Mouse (Mus musculus) right cerebral cortex, adult 2 months (tissue): ENCODE results near the gene Zfp428.

Source experiments
- DNase-seq, 2 experiments: peaks; one replicate each; pipeline ENCODE4 v3.0.0; 2021 to 2022; ENCODE audit warnings: low spot score in 2 of 2

Zfp428 gene

DNA sequence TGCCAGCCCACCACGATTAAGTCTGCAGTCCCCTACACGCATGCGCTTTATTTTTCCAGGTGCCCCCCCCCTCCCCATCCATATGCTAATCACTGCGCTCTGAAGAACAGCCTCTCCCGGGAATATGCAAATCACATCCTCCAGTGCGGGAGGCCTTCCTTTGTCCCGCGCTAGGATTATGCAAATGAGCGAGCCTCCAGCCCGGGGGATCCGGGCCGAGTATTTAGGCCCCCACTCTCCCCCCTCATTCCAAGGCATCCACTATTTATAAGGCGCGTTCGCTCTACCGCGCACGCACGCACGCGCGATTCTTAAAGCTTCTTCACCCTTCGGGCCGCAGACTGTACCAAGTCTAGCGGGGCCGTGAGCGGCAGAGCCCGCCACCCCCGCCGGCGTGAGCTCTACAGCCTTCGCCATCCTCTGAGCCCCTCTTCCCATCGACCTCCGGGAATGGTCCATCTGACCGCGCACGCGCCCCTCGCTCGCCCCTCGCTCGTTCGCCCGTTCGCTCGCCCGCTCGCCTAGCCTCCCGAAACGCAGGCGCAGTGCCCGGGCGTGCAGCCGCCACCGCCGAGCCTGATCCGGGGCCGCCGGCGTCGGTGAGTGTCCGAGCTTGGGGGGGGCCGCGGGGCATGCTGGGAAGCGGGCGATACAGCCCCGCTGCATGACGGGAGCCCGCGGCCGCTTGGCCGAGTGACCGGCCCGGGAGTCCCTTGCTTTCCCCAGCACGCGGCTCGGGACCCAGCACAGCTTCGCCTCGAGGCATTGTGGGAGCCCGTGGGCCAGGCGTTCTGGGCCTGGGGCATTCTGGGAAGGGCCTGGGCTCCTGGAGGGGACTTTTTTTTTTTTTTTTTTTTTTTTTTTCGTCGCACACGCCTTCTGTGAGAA, at the start of gene Zfp428:
TSS of gene Zfp428 (plus strand) at position 169 of the 888 bp plus-strand sequence.
- peak; percentile 78 to 83 for DNase-seq

DNA sequence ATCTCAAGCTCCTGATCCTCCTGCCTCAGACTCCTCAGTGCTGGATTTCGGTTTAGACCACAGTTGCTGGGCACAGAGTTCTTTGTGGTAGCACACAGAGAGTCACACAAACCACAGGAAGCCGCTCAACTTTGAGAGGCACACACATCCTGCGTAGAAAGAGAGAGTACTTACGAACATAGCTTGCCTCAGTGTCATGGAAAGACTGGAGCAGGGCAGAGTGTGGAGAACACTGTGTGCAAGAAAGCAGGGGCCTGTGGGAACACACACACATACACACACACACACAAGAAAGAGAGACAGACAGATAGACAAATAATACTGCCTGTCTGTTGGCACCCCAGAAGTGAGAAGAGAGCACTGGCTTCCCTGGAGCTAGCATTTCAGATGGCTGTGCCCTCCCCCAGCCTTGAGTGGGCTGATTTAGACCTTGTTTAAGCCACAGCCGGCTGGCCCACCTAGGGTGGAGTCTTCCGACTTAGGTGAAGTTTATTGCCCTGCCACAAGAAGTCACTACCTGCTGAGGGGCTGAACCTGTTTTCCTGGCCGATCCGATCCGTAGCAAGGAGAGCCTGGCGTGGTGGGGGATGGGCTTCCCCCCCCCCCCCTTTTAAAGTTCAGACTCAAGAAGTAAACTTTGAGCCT, 49.0 kb upstream of the Zfp428 start:
- no peak for DNase-seq

DNA sequence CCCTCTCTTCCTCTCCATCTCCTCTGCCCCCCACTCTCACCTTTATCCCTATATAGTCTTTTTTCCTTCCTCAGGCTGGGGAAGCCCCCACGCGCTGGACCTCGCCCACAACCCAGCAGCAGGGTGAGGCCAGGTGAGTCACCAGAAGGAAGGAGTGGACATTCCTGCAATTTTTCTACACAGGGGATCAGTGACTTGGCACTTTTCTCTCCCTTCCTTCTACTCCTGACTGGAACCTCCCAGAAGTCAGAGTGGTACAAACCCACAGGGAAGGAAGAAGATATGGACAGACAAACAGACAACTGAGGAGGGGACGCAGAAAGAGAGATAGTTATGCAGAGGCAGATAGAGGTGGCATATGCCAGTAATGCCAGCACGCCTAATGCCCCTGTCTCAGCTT, 47.4 kb upstream of the Zfp428 start:
- no peak for DNase-seq

DNA sequence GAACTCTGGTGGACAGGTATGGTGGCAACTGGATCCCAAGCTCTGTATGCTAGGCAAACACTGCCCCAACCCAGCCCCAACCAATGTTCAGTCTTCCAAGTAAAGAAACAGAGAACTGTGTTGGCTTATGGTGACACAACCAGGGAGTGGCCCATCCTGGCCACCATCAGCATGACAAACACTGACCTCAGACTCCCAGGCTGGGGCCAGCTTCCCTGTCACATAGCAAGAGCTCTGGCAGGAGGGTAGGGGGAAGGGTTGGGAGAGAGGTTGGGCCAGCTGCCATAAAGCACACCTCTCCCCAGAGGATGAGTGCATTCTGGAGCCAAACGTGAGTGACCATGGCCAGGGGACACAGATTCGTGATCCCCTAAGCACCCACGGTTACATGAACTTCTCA, 47.0 kb upstream of the Zfp428 start:
- DNase-seq = no peak

DNA sequence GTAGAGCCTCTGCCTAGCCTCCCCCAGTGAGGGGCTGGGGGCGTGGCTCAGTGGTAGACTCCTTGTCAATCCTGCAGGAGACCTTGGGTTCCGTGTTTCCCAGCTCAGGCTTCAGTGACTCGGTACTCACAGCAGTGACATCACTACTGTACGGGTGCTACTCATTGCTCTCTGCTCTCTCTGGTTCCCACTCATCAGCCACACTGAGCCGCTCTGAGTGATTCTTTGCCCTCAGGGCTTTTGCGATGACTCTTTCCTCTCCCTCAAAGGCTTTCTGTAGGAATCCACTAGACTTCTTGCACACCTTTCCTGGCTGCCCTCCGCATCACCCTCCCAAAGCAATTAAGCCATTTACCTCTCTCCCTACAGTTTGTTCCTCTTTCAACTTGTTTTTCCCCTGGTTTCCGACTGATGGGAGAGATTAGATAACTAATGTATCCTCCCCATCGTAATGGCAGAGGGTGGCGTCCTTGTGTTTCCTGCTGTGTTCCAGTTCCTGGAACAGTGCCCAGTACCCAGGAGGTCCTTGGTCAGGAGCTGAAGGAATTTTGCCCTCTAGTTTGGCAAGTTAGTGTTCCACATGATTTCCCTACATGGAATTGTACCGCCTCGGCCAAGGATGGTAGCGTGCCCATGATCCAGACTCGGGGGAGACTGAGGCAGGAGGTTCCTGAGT, 45.3 kb upstream of the Zfp428 start:
- DNase-seq = no peak

DNA sequence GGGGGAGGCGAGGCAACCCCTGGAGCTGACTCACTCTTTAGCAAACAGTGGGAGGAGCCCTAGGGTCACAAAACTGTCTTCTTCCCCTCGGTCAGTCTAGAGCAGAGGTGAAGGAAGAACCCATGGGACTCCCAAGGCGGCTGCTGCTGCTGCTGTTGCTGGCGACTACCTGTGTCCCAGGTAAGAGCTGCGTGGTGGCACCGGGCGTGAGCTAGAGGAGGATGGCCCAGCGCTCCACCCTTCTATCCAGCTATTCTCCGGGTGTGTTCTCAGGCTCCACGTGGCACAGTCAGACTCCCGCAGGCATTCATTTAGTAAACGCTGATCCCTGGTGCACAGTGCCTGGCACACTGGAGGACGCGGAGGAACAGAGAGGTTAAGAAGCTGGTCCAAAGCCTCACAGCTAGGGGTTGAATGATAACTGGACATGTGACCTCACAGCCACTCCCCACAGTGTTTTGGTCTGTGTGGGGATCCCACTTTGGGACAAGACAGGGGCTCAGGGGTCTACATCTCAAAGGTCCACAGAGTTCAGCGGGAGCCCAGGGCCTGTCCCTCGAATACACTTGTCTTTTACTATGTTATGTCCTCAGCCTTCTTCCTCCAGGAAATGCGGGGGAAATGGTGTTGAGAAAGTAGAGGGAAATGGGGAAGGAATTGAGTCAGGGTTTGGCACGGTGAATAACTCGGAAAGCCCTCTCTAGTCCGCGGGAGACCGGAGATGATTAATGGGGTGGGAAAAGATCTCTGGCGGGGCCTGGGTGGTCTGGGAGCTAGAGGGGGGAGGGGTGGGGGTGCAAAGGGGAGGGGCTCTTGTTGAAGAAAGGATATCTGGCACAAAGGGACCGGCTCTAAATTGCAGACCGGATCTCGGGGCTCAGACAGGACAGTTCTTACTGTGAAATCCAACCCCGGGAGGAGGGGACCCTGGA, 44.2 kb upstream of the Zfp428 start, which contains the start of gene Plaur:
TSS of gene Plaur (plus strand) at position 97 of the 932 bp plus-strand sequence.
- no peak for DNase-seq

DNA sequence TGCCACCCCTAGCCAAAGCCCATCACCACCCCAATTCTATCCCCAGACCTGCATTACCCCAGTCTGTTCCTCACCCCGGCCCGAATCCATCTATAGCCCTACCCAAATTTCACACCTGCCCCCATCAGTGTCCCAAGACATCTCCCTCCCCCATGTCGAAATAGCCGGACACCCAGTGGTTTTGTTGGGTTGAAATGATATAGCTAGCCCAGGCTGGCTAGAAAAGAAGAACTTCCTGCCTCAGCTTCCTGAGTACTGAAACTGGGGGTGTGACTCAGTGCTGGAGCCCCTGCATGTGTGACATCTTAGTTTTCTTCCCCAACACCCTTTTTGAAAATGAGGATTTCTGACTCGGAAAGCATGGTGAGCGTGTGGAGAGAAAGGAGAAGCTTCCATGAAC, 40.0 kb upstream of the Zfp428 start:
- DNase-seq = no peak

DNA sequence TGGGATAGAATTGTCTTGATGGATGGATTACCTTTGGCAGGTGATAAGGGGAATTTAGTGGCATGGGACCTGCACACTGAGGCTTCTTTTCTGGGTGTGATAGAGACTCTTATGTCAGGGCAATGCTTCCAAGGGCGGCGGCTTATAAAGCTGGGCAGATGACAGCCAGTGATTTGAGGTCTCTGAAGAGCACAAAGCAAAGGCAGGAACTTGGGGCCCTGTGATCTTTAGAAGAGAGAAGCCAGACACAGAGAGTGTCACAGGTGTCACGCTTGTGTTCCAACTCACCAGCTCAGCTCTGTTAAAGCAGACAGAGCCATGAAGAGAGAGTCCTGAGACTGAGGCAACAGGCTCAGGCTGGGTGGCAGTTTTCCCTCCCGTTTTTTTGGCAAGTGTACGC, 38.9 kb upstream of the Zfp428 start:
- no peak for DNase-seq

DNA sequence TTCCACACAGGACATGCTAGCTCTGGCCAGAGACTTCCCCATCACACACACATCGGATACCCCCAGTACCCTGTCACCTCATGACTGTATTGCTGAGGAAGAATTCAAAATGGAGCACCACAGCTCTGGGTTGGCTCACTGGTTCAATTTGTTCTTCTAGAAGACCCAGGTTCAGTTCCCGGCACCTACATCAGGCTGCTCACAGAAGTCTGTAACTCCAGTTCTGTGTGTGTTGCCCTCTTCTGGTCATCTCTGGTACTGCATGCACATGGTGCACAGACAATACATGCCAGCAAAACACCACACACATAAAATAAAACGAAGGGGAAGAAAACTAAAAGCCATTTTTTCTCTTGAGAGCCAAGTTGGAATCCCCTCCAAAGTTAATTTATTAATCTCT, 37.7 kb upstream of the Zfp428 start:
- DNase-seq = no peak

DNA sequence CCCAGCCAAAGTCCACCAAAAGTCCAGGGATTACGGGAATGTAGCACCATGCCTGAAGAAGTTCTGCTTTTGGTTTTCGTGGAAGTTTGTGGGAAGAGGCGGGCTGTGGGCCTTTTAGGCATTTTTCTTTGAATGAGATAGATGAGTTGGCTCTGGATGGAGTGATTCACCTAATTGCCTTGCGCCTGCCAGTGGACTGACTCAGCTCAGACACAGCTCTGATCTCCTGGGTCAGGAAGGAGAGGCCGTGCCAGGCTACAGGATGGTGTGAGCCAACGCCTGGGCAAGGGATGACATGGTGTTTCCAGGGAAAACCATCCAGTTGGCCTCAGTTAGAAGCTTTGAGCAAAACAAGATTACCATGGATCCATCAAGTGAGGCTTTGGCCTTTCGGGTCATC, 36.5 kb upstream of the Zfp428 start:
- DNase-seq = no peak

DNA sequence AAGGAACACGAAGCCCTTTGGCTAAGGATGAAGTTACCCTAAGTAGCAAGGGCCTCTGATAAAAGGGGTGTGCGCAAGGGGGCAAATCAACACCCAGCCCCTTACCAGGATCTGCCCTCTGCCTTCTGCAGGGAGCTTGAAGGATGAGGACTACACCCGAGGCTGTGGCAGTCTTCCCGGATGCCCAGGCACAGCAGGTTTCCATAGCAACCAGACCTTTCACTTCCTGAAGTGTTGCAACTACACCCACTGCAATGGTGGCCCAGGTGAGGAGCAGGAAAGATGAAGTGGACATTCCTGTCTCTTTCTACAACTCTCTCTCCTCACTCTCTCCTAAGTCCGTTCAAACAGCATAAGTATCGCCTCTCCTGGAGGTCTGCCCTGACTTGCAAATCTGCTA, 34.4 kb upstream of the Zfp428 start:
- DNase-seq = no peak

DNA sequence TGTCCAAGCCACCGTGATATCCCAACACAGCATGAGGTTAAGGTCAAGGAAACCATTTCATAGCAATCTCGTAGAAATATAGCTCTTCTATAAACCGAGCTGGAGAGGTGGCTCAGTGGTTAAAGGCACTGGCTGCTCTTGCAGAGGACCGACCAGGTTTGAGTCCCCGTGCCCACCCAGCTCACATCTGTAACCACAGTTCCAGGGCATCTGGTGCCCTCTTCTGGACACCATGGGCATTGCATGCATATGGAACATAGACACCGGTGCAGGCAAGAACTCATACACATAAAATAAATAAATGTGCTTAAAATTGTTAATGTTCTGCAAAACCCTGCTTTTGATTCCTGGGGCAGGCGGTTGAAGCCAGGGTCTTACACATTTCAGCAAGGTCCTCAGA, 33.9 kb upstream of the Zfp428 start:
- no peak for DNase-seq

DNA sequence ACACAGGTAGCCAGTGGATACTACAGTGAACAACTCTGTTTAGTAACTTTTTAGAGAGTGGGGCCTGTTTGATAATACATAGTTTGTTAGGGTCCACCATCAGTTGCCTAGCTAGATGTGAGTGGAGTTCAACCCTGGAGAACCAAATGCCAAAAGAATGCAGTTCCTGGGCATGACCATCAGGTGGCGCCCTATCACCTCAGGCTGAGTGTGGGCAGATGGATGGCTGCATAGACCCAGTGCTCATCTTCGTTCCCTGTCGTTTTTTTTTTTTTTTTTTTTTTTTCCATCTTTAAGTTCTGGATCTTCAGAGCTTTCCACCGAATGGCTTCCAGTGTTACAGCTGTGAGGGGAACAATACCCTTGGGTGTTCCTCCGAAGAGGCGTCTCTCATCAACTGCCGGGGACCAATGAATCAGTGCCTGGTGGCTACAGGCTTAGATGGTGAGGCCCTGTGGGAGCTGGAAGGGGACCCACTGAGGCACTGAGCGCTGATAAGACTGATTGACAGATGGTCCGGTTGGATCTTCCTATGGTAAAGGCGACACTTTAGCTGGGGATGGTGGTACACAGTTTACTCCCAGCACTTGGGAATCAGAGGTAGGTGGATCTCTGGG, 32.8 kb upstream of the Zfp428 start:
- peak in 1 of 2 experiments; percentile 76 for DNase-seq

DNA sequence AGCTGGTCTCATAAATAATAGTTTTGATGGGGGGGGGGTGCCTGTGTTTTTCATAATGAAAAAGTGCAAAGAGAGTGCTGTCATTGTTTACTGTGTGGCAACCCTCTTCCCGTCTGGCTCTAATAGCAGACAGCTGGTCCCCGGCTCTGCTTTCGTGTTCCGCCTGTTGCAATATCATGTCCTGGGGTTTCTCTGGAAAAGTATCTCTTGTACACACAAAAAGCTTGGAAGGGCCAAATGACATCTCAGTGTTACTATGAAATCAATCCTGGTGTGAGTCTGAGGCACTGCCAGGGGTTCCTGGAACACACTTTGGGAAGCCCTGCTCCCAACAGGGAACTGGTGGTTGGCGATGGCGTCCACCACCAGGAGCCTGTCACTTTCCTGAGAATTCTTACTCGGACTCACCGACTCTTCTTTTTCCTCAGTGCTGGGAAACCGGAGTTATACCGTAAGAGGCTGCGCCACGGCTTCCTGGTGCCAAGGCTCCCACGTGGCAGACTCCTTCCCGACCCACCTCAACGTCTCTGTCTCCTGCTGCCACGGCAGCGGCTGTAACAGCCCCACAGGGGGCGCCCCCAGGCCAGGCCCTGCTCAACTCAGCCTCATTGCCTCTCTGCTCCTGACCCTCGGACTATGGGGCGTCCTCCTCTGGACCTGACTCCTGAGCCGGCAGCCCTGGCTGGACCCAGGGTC, 31.8 kb upstream of the Zfp428 start:
- no peak for DNase-seq

DNA sequence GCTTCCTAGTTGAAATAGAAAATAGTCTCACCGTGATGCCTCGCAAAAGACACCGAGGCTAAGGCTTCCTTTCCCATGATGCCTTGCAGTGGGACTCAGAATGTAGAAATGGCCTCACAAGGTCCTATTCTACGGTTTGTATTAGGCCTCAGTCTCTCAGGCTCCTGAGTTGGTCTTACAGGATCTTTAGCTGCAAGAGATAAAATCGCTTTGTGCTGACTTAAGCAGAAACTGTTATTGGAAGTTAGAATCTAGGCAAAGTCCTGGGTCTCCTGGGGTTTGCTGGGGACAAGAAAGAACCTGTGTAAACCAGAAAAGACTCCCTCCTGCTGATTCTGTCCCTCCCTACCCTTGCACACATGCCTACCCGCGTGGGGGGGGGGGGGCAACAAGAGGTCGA, 30.5 kb upstream of the Zfp428 start:
- DNase-seq = no peak

DNA sequence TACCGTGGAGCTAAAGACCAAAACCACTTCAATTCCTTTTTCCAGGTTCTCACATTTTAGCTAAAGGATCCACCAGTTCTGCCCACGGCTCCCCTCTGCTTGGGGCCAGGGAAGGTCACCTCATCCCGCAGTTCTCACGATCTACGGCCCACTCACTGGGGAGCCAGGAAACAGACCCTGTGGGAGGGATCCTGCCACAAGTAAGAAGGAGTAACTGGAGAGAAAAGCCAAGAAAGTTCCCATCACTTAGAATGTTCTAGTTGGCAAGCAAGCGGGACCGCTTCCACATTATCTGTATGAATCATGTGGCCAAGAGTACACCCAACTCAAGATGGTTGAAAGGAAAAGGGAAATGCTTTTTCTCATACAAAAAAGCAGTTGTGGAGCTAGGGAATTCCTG, 29.9 kb upstream of the Zfp428 start:
- no peak for DNase-seq

DNA sequence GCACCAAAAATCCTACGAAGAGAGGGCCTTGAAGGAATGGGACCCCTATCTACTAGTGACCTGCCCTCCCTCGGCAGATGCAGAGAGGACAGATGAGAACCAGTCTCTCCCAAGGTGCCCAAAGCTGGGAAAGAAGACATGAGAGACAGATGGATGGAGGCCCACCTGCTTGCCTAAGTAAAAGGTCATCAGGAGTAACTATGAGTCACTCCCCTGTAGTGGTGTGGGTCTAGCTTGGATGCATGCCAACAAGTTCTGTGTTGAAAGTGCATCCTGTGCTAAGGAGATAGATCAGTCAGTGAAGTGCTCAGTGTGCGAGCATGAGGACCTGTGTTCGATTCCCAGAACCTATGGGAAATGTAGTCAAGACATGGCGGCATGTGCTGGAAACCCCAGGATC, 27.9 kb upstream of the Zfp428 start:
- no peak for DNase-seq

DNA sequence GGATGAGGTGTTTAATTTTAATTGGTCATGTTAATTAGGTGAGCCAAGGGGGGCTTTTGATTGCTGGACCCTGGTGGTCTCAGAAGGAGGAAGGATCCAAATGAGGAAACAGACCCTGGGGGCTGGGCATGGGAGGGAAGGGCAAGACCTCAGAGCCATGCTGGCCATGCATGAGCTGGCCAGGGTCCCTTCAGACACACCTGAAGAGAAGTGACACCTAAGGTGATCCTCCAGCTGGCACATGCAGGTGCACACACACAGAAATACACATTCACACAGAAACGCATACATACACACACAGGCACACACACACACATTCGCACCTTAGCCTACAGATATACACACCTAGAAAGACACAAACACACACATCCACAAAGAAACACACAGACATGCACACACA, 27.1 kb upstream of the Zfp428 start:
- no peak for DNase-seq

DNA sequence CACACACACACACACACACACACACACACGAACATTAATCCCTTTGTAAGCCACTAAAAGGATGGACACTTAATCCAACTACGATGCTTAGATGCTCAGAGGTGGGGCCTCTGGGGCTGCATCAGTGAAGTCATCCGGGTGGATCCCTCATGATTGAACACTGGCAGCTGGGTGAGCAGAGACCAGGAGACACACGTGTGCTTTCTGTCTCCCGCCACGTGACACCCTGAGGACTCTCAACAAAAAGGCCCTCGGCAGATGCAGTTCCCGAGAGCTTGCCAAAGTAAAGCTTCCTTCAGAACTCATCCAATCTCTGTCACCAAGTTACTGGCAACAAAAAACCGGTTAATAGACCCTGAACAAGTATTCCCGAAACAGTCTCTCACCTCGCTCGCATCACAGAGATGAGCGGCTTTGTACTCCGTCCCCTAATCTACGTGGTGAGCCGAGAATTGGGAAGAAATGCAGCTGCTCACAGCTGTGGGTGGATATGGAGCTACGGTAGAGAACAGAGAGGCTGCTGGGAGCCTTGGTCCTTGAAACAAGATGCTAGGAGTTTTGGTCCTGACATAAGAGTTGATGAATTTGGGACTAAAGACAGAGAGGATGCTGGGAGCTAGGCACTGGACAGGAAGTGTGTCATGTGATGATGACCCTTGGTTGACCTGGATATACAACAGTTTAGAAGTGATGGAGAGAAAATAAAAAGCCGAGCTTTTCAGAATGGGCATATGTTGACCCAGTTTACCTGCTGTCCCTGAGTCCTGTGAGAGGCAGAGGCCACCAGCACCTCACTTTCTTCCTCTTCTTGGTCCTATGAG, 26.5 kb upstream of the Zfp428 start:
- peak in 1 of 2 experiments; percentile 47 for DNase-seq
